Mouse (Mus musculus): ENCODE measurements around the gene Arhgap23. TPM values are rescaled to one million over a fixed set of nuclear protein-coding genes. Genes with fewer than 3 reads are reported as not detected.

Gene Arhgap23
- total and polyA plus RNA-seq, 3 experiments, result 1.2 to 5.6 (median 4.2) TPM

DNA sequence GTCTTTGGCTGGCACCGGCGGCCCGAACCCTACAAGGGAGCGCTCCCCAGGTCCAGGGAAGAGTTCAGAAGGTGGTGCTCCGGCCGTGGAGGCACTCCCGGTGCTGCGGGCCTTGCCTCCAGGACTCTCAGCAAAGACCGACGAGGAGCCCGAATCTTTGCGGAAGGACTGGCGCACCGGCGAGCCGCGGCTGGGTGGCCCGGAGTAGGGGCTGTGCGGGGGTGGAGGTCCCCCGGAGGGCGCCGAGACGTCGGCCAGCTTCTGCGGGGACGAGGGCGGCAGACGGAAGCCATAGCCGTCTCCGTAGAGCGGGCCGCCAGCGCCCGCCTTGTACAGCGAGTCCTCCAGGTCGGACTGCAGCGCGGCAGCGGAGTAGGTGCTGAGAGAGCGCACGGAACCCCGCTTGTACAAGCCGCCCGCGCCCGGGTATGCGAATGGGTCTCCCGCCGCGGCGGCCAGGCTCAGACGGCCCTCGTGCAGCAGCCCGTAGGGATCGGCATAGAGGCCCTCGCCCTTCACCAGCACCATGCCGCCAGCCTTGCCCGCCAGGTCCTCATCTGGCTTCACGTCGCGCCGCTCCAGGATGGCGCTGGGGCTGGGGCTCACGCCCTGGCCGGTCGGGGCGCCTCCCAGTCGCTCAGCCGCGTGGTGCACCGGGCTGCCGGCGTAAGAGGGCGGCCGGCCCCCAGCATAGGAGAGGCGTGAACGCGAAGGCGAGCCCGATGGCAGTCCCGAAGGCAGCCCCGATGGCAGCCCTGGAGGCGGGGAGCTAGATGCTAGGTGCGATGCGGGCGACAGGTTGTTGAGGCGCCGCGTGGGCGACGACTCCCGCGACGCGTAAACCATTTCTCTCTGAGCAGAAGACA, 119.3 kb downstream of the Arhgap23 start:
- in situ Hi-C loops (cut with MboI; ENCODE audit: low pct_ligation_motif_present, low pct_unique_long_range_greater_than_20kb, low sequenced_read_pairs), result loop anchor here (5.0 kb wide), 1 partner anchor 33 kb away; no protein-coding TSS in a partner anchor
- dilution Hi-C loops (cut with MboI; ENCODE audit: extremely low pct_ligation_motif_present, extremely low pct_unique_long_range_greater_than_20kb, low sequenced_read_pairs), result no loop called here
- Histone ChIP-seq H3K9me3 (replicated peaks; ENCODE audit: low read length) (peaks cover 18% of the 10 kb centered on the region), H3K9ac (ENCODE audit: insufficient read depth, low read depth) (no peak overlapping the region), H3K4me1 (ENCODE audit: control insufficient read depth in 1 of 2, insufficient read depth in 2 of 2) (peaks cover 13 to 27% of the 10 kb centered on the region in 2 experiments), H3K27me3 (replicated peaks) (peaks cover 83% of the 10 kb centered on the region), H3K27ac (ENCODE audit: insufficient read depth, low read depth) (no peak overlapping the region), H3K79me2 (replicated peaks; ENCODE audit: control insufficient read depth, extremely low read depth, insufficient read depth, poor library complexity, severe bottlenecking) (no peaks in the 10 kb centered on the region), H3K4me3 (replicated peaks in 1 of 3; ENCODE audit: low read depth in 2 of 3, low read length in 2 of 3, poor library complexity in 1 of 3) (no peak overlapping the region), H3K4me2 (ENCODE audit: insufficient read depth, low read depth, poor library complexity, severe bottlenecking) (no peak overlapping the region), H3K36me3 (replicated peaks in 1 of 2; ENCODE audit: control insufficient read depth in 1 of 2, insufficient read depth in 1 of 2, low read length in 1 of 2) (no peaks in the 10 kb centered on the region)
- TF ChIP-seq RAD21 (IDR thresholded peaks at IDR 0.05; ENCODE audit: low read depth, low read length) (no peak), POLR2A (IDR thresholded peaks at IDR 0.05; ENCODE audit: low read depth, low read length) (no peak), JUND (conservative IDR thresholded peaks at IDR 0.05; ENCODE audit: low read depth, low read length) (no peak), ZMIZ1 (IDR thresholded peaks at IDR 0.05; ENCODE audit: low read depth, low read length) (no peak), PAX5 (IDR thresholded peaks at IDR 0.05; ENCODE audit: low read length) (no peak), TCF12 (IDR thresholded peaks at IDR 0.05; ENCODE audit: low read depth, low read length) (no peak), ELF1 (IDR thresholded peaks at IDR 0.05; ENCODE audit: low read depth, low read length) (no peak), IRF4 (IDR thresholded peaks at IDR 0.05; ENCODE audit: low read depth, low read length) (no peak), MAZ (IDR thresholded peaks at IDR 0.05; ENCODE audit: low read depth, low read length) (no peak), CHD1 (IDR thresholded peaks at IDR 0.05; ENCODE audit: low read depth, low read length) (no peak), MXI1 (IDR thresholded peaks at IDR 0.05; ENCODE audit: low read depth, low read length) (no peak), CTCF (conservative IDR thresholded peaks at IDR 0.05 in 1 of 2, IDR thresholded peaks at IDR 0.05 in 1 of 2; ENCODE audit: low read depth in 2 of 2, low read length in 2 of 2) (no peak)
- DNase-seq (ENCODE audit: extremely low read depth), result no peak

DNA sequence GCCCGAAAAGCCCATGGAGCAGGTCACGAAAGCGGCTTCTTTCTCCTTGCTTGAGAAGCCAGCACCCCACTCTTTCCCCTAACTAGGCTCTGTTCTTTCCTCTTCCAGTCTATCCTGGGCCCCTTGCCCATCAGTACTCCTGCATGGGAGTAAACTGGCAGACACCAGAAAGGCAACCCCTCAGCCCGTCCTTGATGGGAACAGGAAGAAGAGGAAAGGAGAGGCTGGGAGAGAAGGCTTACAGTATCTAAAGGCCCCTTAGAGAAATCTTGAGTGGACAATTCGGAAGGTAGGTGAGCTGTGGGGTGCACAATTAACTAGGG, 119.9 kb downstream of the Arhgap23 start:
- no peak for TF ChIP-seq KAT2A (IDR thresholded peaks at IDR 0.05; ENCODE audit: insufficient replicate concordance, low read length)
- TF ChIP-seq SMC3 (IDR thresholded peaks at IDR 0.05; ENCODE audit: low read depth, low read length), result no peak
- TF ChIP-seq POLR2AphosphoS2 (IDR thresholded peaks at IDR 0.05; ENCODE audit: low read depth, low read length), result no peak
- TF ChIP-seq MAZ (IDR thresholded peaks at IDR 0.05; ENCODE audit: low read depth, low read length), result no peak
- TF ChIP-seq BHLHE40 (IDR thresholded peaks at IDR 0.05; ENCODE audit: low read depth, low read length), result no peak
- no peak for TF ChIP-seq PAX5 (IDR thresholded peaks at IDR 0.05; ENCODE audit: low read length)
- Histone ChIP-seq H3K36me3 (replicated peaks in 1 of 2; ENCODE audit: control insufficient read depth in 1 of 2, insufficient read depth in 1 of 2, low read length in 1 of 2) (no peaks in the 10 kb centered on the region), H3K27ac (ENCODE audit: insufficient read depth, low read depth) (no peak overlapping the region), H3K9me3 (replicated peaks; ENCODE audit: low read length) (peaks cover 18% of the 10 kb centered on the region), H3K4me3 (replicated peaks in 1 of 3; ENCODE audit: low read depth in 2 of 3, low read length in 2 of 3, poor library complexity in 1 of 3) (no peak overlapping the region), H3K4me1 (ENCODE audit: control insufficient read depth in 1 of 2, insufficient read depth in 2 of 2) (peaks cover 15 to 30% of the 10 kb centered on the region in 2 experiments), H3K79me2 (replicated peaks; ENCODE audit: control insufficient read depth, extremely low read depth, insufficient read depth, poor library complexity, severe bottlenecking) (no peaks in the 10 kb centered on the region), H3K4me2 (ENCODE audit: insufficient read depth, low read depth, poor library complexity, severe bottlenecking) (no peak overlapping the region), H3K9ac (ENCODE audit: insufficient read depth, low read depth) (no peak overlapping the region), H3K27me3 (replicated peaks) (peaks cover 79% of the 10 kb centered on the region)
- no peak for DNase-seq (ENCODE audit: extremely low read depth)
- in situ Hi-C loops (cut with MboI; ENCODE audit: low pct_ligation_motif_present, low pct_unique_long_range_greater_than_20kb, low sequenced_read_pairs) (no loop called here), dilution Hi-C loops (cut with MboI; ENCODE audit: extremely low pct_ligation_motif_present, extremely low pct_unique_long_range_greater_than_20kb, low sequenced_read_pairs) (no loop called here)
